Mouse (Mus musculus): Measurements from ENCODE around the gene Grid2ip. TPM values are rescaled to one million over a fixed set of nuclear protein-coding genes. Genes with fewer than 3 reads are reported as not detected.

Grid2ip gene
- polyA plus RNA-seq, 1 experiment: 38.5 TPM

GRCm38 (mm10) chr5:143423899-143424519, 66.9 kb downstream of the Grid2ip start:
- TF ChIP-seq CTCF (IDR thresholded peaks at IDR 0.05; ENCODE audit: borderline replicate concordance, insufficient read depth, low read depth, low read length) (peak; percentile 88), POLR2A (IDR thresholded peaks at IDR 0.05; ENCODE audit: borderline replicate concordance, insufficient read depth, low read length) (no peak)
- Histone ChIP-seq H3K4me1 (ENCODE audit: control insufficient read depth, insufficient read depth, low read length) (no peaks in the 10 kb centered on the region), H3K4me3 (replicated peaks; ENCODE audit: insufficient read depth, low read depth, low read length) (no peak overlapping the region), H3K27ac (ENCODE audit: insufficient read depth, low read length) (no peak overlapping the region), H3K27me3 (ENCODE audit: control insufficient read depth, insufficient read depth, low read length) (no peaks in the 10 kb centered on the region)
- WGBS: 15% methylated on average over 6 of the region's 6 CpGs
- peak; percentile 52 to 61 for DNase-seq

- Histone ChIP-seq H3K27ac (ENCODE audit: insufficient read depth, low read length) (no peak overlapping the region), H3K4me3 (replicated peaks; ENCODE audit: insufficient read depth, low read depth, low read length) (no peak overlapping the region), H3K4me1 (ENCODE audit: control insufficient read depth, insufficient read depth, low read length) (no peaks in the 10 kb centered on the region), H3K27me3 (ENCODE audit: control insufficient read depth, insufficient read depth, low read length) (no peaks in the 10 kb centered on the region)
- DNase-seq: peak; percentile 34 to 55
- no peak for TF ChIP-seq POLR2A (IDR thresholded peaks at IDR 0.05; ENCODE audit: borderline replicate concordance, insufficient read depth, low read length)
- TF ChIP-seq CTCF (IDR thresholded peaks at IDR 0.05; ENCODE audit: borderline replicate concordance, insufficient read depth, low read depth, low read length): peak; percentile 85
- WGBS: 10% methylated on average over 4 of the region's 4 CpGs
Observed at GRCm38 (mm10) chr5:143434421-143434820, 77.3 kb downstream of the Grid2ip start.

- DNase-seq: no peak
- 77% methylated on average over 3 of the region's 3 CpGs for WGBS
- H3K4me1 ChIP-seq (ENCODE audit: control insufficient read depth, insufficient read depth, low read length): no peaks in the 10 kb centered on the region
- no peaks in the 10 kb centered on the region for H3K27me3 ChIP-seq (ENCODE audit: control insufficient read depth, insufficient read depth, low read length)
- H3K4me3 ChIP-seq (replicated peaks; ENCODE audit: insufficient read depth, low read depth, low read length): no peak overlapping the region
- TF ChIP-seq CTCF (IDR thresholded peaks at IDR 0.05; ENCODE audit: borderline replicate concordance, insufficient read depth, low read depth, low read length) (no peak), POLR2A (IDR thresholded peaks at IDR 0.05; ENCODE audit: borderline replicate concordance, insufficient read depth, low read length) (no peak)
- H3K27ac ChIP-seq (ENCODE audit: insufficient read depth, low read length): no peak overlapping the region
Observed at GRCm38 (mm10) chr5:143441298-143441697, 84.2 kb downstream of the Grid2ip start.

- TF ChIP-seq CTCF (IDR thresholded peaks at IDR 0.05; ENCODE audit: borderline replicate concordance, insufficient read depth, low read depth, low read length) (no peak), POLR2A (IDR thresholded peaks at IDR 0.05; ENCODE audit: borderline replicate concordance, insufficient read depth, low read length) (no peak)
- DNase-seq: no peak
- Histone ChIP-seq H3K4me1 (ENCODE audit: control insufficient read depth, insufficient read depth, low read length) (no peaks in the 10 kb centered on the region), H3K27ac (ENCODE audit: insufficient read depth, low read length) (no peak overlapping the region), H3K4me3 (replicated peaks; ENCODE audit: insufficient read depth, low read depth, low read length) (no peak overlapping the region), H3K27me3 (ENCODE audit: control insufficient read depth, insufficient read depth, low read length) (no peaks in the 10 kb centered on the region)
- 84% methylated on average over 12 of the region's 12 CpGs for WGBS
Observed at GRCm38 (mm10) chr5:143441753-143442152, 84.6 kb downstream of the Grid2ip start.

Other genes starting within 250 kb of the Grid2ip start
- gene Rnf216, start 244.3 kb upstream of the Grid2ip start, polyA plus RNA-seq (2012; rRNA removed): 33.8 and 35.6 TPM in 2 replicates
- not detected in 2 replicates for gene Olfr718-ps1, start 209.8 kb upstream of the Grid2ip start, polyA plus RNA-seq (2012; rRNA removed)
- gene Rbak, start 176.6 kb upstream of the Grid2ip start, polyA plus RNA-seq (2012; rRNA removed): 13.3 and 13.8 TPM in 2 replicates
- gene Spdye4b, start 176.3 kb upstream of the Grid2ip start, polyA plus RNA-seq (2012; rRNA removed): not detected in 2 replicates
- not detected in 2 replicates for gene Spdye4a, start 130.4 kb upstream of the Grid2ip start, polyA plus RNA-seq (2012; rRNA removed)
- 27.0 and 28.5 TPM in 2 replicates for gene Zfp12, start 122.2 kb upstream of the Grid2ip start, polyA plus RNA-seq (2012; rRNA removed)
- gene Zfp316, start 87.3 kb upstream of the Grid2ip start, polyA plus RNA-seq (2012; rRNA removed): 14.1 and 14.7 TPM in 2 replicates
- 2.0 TPM in 2 replicates for gene Zfp853, start 63.7 kb upstream of the Grid2ip start, polyA plus RNA-seq (2012; rRNA removed)
- gene E130309D02Rik, start 42.0 kb upstream of the Grid2ip start, polyA plus RNA-seq (2012; rRNA removed): 17.0 and 17.8 TPM in 2 replicates
- gene Zdhhc4, start 28.1 kb upstream of the Grid2ip start, polyA plus RNA-seq (2012; rRNA removed): 68.3 and 69.7 TPM in 2 replicates
- gene Kdelr2, start 46.5 kb downstream of the Grid2ip start, polyA plus RNA-seq (2012; rRNA removed): 32.1 and 32.6 TPM in 2 replicates
- gene Daglb, start 107.2 kb downstream of the Grid2ip start, polyA plus RNA-seq (2012; rRNA removed): 27.8 and 30.4 TPM in 2 replicates
- gene Rac1, start 170.7 kb downstream of the Grid2ip start, polyA plus RNA-seq (2012; rRNA removed): 557 and 572 TPM in 2 replicates

Data from cerebellum, adult 2 months (tissue).